Mouse (Mus musculus) spleen, adult 2 months (tissue): Measurements from ENCODE around the gene Apeh.

Experiments used
- CTCF ChIP-seq: fragments of 200-500 bp; IDR thresholded peaks from 2 replicates; pipeline ENCODE4 v1.5.1; 2011; ENCODE audit warnings: mild to moderate bottlenecking, inconsistent platforms; ENCODE audit not compliant: insufficient read depth, insufficient read length, insufficient replicate concordance; ENCODE audit errors: extremely low read depth
- POLR2A ChIP-seq: fragments of 200-500 bp; IDR thresholded peaks from 2 replicates; pipeline ENCODE4 v1.6.1; 2011; ENCODE audit warnings: low read depth, low read length, inconsistent platforms

- TF ChIP-seq CTCF, result no peak
- no peak for TF ChIP-seq POLR2A
Measured at GRCm38 (mm10) chr9:108137523-108137922, 43.1 kb upstream of the Apeh start.
